Mouse (Mus musculus) lung, adult 2 months (tissue): ENCODE measurements at regions not wholly inside any gene's neighbourhood (a gene's known extent, or its start where the extent isn't known, plus 50 kb on each side); places are given as distances from the start of the nearest gene placed in this dataset.

Experiments
- DNase-seq: peaks from one replicate; pipeline ENCODE4 v3.0.0; 2022
- H3K4me1 ChIP-seq: fragments of 200-500 bp; 2 replicates; pipeline ENCODE4 v1.6.1; 2011; ENCODE audit warnings: low read length; ENCODE audit not compliant: control insufficient read depth, insufficient read depth
- H3K4me3 ChIP-seq: fragments of 200-500 bp; replicated peaks from 2 replicates; pipeline ENCODE3; 2011; ENCODE audit warnings: low read depth, mild to moderate bottlenecking, control low read depth, low read length; ENCODE audit errors: extremely low read depth
- CTCF ChIP-seq: fragments of 200-500 bp; IDR thresholded peaks from 2 replicates; pipeline ENCODE4 v1.5.1; 2011; ENCODE audit warnings: mild to moderate bottlenecking, low read length, control low read depth; ENCODE audit not compliant: insufficient read depth
- POLR2A ChIP-seq: fragments of 200-500 bp; IDR thresholded peaks from 2 replicates; pipeline ENCODE4 v1.6.1; 2011; ENCODE audit warnings: low read depth, mild to moderate bottlenecking, control low read depth, low read length, borderline replicate concordance; ENCODE audit errors: extremely low read depth
- whole genome bisulfite sequencing: fragments of 180-500 bp; shearing (Covaris S2); methylation state at CpG from one replicate; pipeline ENCODE4 v1.1.7; 2018; 5-methylcytosine and 5-hydroxymethylcytosine counted together

DNA sequence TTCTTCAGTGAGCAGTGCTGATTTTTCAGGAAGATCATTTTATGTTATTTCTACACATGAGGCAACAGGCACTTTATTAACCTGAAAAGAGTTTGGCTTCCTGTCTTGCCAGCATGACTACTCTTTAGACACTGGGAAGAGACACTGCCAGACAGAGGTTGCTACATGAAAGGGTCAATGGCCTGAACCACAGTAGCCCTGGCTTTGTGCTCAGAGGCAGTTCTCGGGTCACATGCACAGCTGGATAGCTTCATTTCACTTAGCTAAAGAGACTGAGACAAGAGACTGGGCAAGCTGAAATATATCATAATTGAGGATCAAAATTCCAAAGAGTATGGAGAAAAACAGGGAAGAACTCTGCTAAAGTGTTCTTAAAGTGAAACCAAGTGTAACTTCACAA is 74.9 kb upstream of the Hes1 start:
- WGBS: 62% methylated on average over 1 of the region's 1 CpGs
- Histone ChIP-seq H3K4me3 (no peak overlapping the region), H3K4me1 (0 out of 2 replicates have a peak, but pooled peaks cover 3% of the 10 kb centered on the region)
- no peak for DNase-seq
- TF ChIP-seq POLR2A (no peak), CTCF (no peak)

- H3K4me3 ChIP-seq: no peak overlapping the region
Observed at GRCm38 (mm10) chr16:29990393-29990792, 73.8 kb upstream of the Hes1 start.

DNA sequence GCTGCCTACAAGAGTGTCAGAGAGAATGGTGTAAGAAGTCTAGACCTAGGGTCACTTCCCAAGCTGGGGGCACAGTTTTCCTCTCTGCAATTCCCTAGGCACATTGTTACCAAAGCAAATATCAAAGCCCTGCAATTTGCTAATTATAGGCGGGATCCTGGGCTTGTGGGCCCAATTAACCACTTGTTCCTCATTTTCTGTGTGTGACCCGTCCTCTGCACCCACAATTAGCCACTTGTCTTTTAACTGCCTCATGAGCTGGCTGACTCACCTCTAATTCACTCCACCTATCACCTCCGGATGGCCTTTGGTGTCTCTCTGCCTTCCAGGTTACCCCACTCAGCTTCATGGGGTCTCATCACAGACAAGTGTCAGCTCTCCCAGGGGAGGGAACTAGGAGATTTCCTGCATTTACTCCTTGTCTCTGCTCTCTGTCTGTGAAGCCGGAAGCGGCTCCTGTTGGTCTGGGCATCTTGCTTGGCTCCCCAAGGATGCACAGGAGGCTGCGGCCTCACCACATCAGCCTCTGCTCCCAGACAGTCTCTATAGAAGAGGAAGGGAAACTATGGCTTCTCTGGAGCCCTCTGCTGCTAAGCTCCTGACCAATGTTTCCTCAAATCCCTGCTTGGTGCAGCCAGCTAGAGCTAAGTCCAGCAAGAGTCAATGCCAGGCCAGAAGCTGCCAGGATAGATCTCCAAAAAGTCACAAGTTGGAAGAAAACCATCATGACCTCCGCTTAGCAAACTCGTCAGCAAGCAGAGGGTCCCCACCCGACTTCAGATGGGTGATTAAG is 73.2 kb upstream of the Hes1 start:
- 84% methylated on average over 9 of the region's 9 CpGs for WGBS
- Histone ChIP-seq H3K4me1 (0 out of 2 replicates have a peak, but pooled peaks cover 3% of the 10 kb centered on the region), H3K4me3 (no peak overlapping the region)
- no peak for DNase-seq
- TF ChIP-seq CTCF: no peak
- no peak for TF ChIP-seq POLR2A

More at GRCm38 (mm10) chr16:29990393-29990792, 73.8 kb upstream of the Hes1 start:
- no peak for TF ChIP-seq CTCF
- TF ChIP-seq POLR2A: no peak
- 83% methylated on average over 3 of the region's 3 CpGs for WGBS
- 0 out of 2 replicates have a peak, but pooled peaks cover 3% of the 10 kb centered on the region for H3K4me1 ChIP-seq
- DNase-seq: no peak

DNA sequence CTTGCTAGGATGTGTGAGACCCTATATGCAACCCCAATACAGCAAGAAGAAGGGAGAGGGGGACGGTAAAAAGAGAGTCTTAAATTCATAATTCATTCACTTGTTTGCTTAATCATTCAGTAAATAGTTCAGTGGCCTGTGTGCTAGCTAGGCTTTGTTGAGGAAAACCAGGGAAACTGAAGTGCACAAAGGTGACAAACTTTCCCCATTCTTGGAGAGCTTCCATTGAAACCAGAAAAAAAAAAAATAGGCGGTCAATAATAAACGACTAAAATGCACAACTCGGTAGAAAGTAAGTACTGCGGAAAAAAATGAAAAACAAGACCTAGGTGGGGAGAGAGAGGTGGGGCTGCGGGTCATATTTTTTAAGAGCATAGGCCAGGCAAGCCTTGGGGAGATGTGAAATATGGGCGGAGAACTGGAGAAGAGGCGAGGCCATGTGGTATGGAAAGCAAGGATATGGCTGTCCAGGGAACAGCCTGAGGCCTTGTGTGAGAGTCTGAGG is 72.3 kb upstream of the Hes1 start:
- Histone ChIP-seq H3K4me1 (0 out of 2 replicates have a peak, but pooled peaks cover 3% of the 10 kb centered on the region), H3K4me3 (no peak overlapping the region)
- no peak for DNase-seq
- no peak for TF ChIP-seq POLR2A
- no peak for TF ChIP-seq CTCF
- WGBS: 79% methylated on average over 8 of the region's 8 CpGs

GRCm38 (mm10) chr16:29993111-29993510 is 71.1 kb upstream of the Hes1 start:
- 73% methylated on average over 7 of the region's 7 CpGs for WGBS
- no peak overlapping the region for H3K4me3 ChIP-seq
- TF ChIP-seq POLR2A (no peak), CTCF (no peak)
- no peak for DNase-seq
- 0 out of 2 replicates have a peak, but pooled peaks cover 3% of the 10 kb centered on the region for H3K4me1 ChIP-seq

DNA sequence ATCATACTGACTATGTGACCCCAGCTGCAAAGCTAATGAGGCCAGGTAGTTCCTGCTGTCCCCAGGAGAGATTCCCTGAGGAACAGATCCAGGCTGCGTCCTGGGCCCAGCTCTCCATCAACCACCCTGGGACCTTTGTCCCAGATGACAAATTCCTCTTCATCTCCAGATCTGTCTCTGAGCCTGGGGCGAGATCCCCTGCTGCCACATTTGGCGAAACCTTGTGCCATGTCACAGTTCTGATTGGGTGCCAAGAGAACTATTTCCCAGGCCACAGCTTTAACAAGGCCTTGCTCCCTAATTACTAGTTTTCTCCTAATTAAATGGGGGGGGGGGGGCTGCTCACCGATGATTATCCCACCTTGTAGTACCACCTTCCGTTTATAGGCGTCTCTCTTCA is 70.6 kb upstream of the Hes1 start:
- H3K4me1 ChIP-seq: 0 out of 2 replicates have a peak, but pooled peaks cover 3% of the 10 kb centered on the region
- DNase-seq: no peak
- H3K4me3 ChIP-seq: no peak overlapping the region
- no peak for TF ChIP-seq CTCF
- no peak for TF ChIP-seq POLR2A
- WGBS: 92% methylated on average over 6 of the region's 6 CpGs

GRCm38 (mm10) chr16:29996139-29997069 is 67.8 kb upstream of the Hes1 start:
- 38% methylated on average over 12 of the region's 12 CpGs for WGBS
- H3K4me1 ChIP-seq: no peaks in the 10 kb centered on the region
- H3K4me3 ChIP-seq: no peak overlapping the region
- TF ChIP-seq POLR2A: no peak
- no peak for TF ChIP-seq CTCF
- no peak for DNase-seq

- Histone ChIP-seq H3K4me1 (no peaks in the 10 kb centered on the region), H3K4me3 (no peak overlapping the region)
- 83% methylated on average over 2 of the region's 2 CpGs for WGBS
- TF ChIP-seq POLR2A (no peak), CTCF (no peak)
- no peak for DNase-seq
Observed at GRCm38 (mm10) chr16:30000166-30000565, 64.0 kb upstream of the Hes1 start.

- Histone ChIP-seq H3K4me3 (no peak overlapping the region), H3K4me1 (peaks cover 12% of the 10 kb centered on the region)
- 68% methylated on average over 3 of the region's 3 CpGs for WGBS
- no peak for TF ChIP-seq POLR2A
- no peak for TF ChIP-seq CTCF
- DNase-seq: no peak
Observed at GRCm38 (mm10) chr16:30005124-30005523, 59.1 kb upstream of the Hes1 start.
